Mouse (Mus musculus): ENCODE measurements around the gene A130010J15Rik. TPM values are rescaled to one million over a fixed set of nuclear protein-coding genes. Genes with fewer than 3 reads are reported as not detected.
A peak's percentile ranks its signal among the peaks of the same experiment; 100 is the strongest.

A130010J15Rik gene
- polyA plus RNA-seq, 1 experiment from 2014 or later = 13.7 TPM

DNA sequence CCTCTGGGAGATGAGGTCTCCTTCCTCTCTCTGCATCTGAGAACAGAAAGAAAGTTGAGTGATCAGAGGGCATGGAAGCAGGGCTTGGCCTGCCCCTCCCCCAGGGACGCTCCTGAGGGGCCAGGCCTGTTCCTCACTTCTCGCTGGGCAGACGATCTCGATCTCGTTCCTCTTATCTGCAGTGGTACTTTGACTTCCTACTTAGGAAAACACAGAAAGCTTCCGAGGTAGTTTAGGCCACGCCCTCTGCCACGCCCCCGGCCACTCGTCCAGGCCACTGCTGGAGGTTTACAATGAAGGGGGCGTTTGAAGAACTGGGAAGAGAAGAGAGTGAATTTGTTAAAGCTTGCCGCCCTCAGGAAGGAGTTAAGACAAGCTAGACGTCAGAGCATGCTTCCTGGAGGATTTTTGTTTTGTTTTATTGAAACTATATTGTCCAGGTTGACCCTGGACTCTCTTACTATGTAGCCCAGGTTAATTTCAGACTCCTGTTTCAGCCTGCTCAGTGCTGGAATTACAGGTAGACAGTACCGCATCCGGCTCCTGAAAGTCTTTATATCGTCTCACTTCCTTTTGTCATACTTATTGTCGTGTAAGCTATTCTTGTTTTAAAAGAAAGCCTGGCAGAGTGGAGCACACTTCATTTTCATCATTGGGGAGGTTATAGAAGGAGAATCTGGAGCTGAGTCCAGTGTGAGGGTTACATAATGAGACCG lies 7.4 kb upstream of the A130010J15Rik start:
- Histone ChIP-seq H3K36me3 (ENCODE audit: control insufficient read depth, insufficient read depth, low read length) (no peaks in the 10 kb centered on the region; the same call in none of the 2 replicates), H3K27me3 (replicated peaks; ENCODE audit: control insufficient read depth, insufficient read depth, low read length) (no peaks in the 10 kb centered on the region), H3K4me1 (ENCODE audit: control insufficient read depth, insufficient read depth, low read length) (peaks cover 25% of the 10 kb centered on the region), H3K4me2 (ENCODE audit: low read depth, low read length) (peak overlapping the region; percentile 45), H3K9ac (ENCODE audit: low read depth, low read length) (peak overlapping the region; percentile 38; the same call in 1 of the 2 replicates), H3K9me3 (ENCODE audit: control insufficient read depth, low read length) (no peaks in the 10 kb centered on the region), H3K27ac (ENCODE audit: low read length) (peak overlapping the region; percentile 53), H3K4me3 (ENCODE audit: low read length) (peak overlapping the region; percentile 7)
- peak; percentile 88 for ATAC-seq
- whole genome bisulfite sequencing = 15% methylated on average over 18 of the region's 18 CpGs

DNA sequence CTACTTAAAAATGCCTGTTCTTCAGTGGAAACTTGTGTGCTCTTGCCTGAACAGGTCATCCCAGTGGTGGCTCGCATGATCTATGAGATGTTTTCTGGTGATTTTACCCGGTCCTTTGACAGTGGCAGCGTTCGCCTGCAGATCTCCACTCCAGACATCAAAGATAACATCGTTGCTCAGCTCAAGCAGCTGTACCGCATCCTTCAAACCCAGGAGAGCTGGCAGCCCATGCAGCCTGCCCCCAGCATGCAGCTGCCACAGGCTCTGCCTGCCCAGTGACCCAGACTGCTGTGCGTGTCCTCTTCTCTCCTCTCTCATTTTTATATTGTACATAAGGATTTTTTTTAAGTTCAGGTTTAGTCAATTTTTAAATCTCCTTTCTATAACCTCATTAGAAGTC lies 1.4 kb downstream of the A130010J15Rik start:
- no peaks in the 10 kb centered on the region for H3K9me3 ChIP-seq (ENCODE audit: control insufficient read depth, low read length)
- no peak overlapping the region for H3K9ac ChIP-seq (ENCODE audit: low read depth, low read length)
- H3K4me1 ChIP-seq (ENCODE audit: control insufficient read depth, insufficient read depth, low read length) = peaks cover 16% of the 10 kb centered on the region
- H3K4me2 ChIP-seq (ENCODE audit: low read depth, low read length) = no peak overlapping the region
- WGBS = 86% methylated on average over 7 of the region's 7 CpGs
- no peak overlapping the region for H3K4me3 ChIP-seq (ENCODE audit: low read length)
- peaks cover 2% of the 10 kb centered on the region; the same call in 1 of the 2 replicates for H3K36me3 ChIP-seq (ENCODE audit: control insufficient read depth, insufficient read depth, low read length)
- H3K27me3 ChIP-seq (replicated peaks; ENCODE audit: control insufficient read depth, insufficient read depth, low read length) = no peaks in the 10 kb centered on the region
- ATAC-seq = no peak
- no peak overlapping the region; the same call in 1 of the 2 replicates for H3K27ac ChIP-seq (ENCODE audit: low read length)

DNA sequence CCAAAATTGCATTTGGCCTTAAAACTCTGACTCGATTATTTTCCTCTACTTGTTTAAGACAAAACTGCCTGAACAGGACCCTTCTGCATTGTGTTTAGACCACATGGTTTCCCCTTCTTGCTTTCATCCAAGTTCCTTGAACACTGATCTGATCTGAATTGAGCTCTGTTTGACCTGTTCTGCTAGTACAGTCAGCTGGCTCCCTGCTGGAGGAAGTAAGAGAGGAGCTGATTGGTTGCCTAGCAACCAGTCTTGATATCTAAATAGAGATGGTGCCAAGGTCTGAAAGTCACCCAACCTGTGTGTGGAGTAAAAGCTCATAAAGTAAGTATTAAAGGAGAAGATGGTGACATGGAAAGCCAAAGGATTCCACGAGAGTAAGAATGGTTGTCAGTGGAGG lies 2.0 kb downstream of the A130010J15Rik start:
- WGBS = 42% methylated on average over 2 of the region's 2 CpGs

DNA sequence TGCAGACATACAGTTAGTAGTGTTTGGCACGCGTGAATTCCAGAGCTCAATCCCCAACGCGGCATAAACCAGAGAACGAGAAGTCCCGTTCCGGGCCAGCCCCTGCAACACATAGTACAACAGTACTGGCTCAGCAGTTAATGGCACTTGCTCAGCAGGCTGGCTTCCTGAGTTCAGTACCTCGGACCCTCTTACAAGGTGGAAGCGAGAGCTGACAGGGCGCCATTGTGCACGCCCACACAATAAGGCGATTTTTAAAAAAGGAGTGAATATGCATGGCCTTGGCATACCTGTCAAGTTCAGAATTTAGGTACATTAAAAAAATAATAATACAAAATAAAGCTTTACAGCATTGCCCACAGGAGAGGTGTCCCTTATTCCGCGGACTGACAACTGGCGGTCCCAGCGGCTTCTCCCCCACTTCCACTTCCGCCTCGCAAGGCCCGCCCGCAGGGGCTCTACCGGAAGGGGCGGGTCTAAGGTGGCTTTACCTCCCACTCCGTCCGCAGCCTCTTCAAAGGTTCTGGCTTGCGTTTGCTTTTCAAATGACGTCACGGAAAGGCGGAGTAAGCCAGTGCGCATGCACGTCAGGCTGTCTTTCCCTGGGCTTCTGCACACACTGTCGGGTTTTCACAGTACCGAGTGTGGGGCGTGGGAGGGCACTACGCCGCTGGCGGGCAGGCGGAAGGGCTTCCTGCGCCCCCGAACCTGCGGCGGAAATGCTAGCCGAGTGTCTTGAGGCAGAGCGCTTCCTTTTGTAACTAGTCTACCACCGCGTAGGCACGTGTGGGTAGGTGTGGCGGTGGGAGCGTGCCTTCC lies 5.4 kb downstream of the A130010J15Rik start:
- Histone ChIP-seq H3K4me3 (ENCODE audit: low read length) (peak overlapping the region; percentile 74), H3K9ac (ENCODE audit: low read depth, low read length) (peak overlapping the region; percentile 85), H3K4me2 (ENCODE audit: low read depth, low read length) (peak overlapping the region; percentile 79), H3K9me3 (ENCODE audit: control insufficient read depth, low read length) (no peaks in the 10 kb centered on the region), H3K4me1 (ENCODE audit: control insufficient read depth, insufficient read depth, low read length) (peaks cover 27% of the 10 kb centered on the region), H3K36me3 (ENCODE audit: control insufficient read depth, insufficient read depth, low read length) (no peaks in the 10 kb centered on the region), H3K27me3 (replicated peaks; ENCODE audit: control insufficient read depth, insufficient read depth, low read length) (no peaks in the 10 kb centered on the region), H3K27ac (ENCODE audit: low read length) (peak overlapping the region; percentile 82)
- ATAC-seq = peak; percentile 97
- under 1% methylated on average over 48 of the region's 48 CpGs for WGBS

More for the DNA sequence above, 2.0 kb downstream of the A130010J15Rik start:
- Histone ChIP-seq H3K4me2 (ENCODE audit: low read depth, low read length) (no peak overlapping the region), H3K4me1 (ENCODE audit: control insufficient read depth, insufficient read depth, low read length) (peaks cover 22% of the 10 kb centered on the region), H3K9ac (ENCODE audit: low read depth, low read length) (no peak overlapping the region), H3K36me3 (ENCODE audit: control insufficient read depth, insufficient read depth, low read length) (peaks cover 2% of the 10 kb centered on the region; the same call in 1 of the 2 replicates), H3K9me3 (ENCODE audit: control insufficient read depth, low read length) (no peaks in the 10 kb centered on the region), H3K27ac (ENCODE audit: low read length) (no peak overlapping the region), H3K27me3 (replicated peaks; ENCODE audit: control insufficient read depth, insufficient read depth, low read length) (no peaks in the 10 kb centered on the region), H3K4me3 (ENCODE audit: low read length) (no peak overlapping the region)
- ATAC-seq = peak; percentile 45

DNA sequence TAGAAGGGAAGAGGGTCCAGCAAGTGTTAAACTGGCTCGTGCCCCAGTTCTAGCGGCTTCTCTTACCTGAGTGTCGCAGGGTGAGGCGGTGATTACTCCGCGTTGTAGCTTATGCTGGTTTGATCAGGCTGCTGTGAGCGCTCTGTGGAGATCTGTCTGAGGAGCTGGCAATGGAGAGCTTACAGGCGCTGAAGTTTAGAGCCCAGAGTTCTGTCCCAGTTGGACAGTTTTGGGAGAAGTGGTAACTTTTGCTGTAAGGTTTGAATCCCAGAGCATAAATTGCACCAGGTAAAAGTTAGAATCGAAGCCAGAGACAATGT lies 5.9 kb downstream of the A130010J15Rik start:
- Histone ChIP-seq H3K4me3 (ENCODE audit: low read length) (peak overlapping the region; percentile 74), H3K4me2 (ENCODE audit: low read depth, low read length) (peak overlapping the region; percentile 79), H3K36me3 (ENCODE audit: control insufficient read depth, insufficient read depth, low read length) (no peaks in the 10 kb centered on the region), H3K27ac (ENCODE audit: low read length) (peak overlapping the region; percentile 82), H3K4me1 (ENCODE audit: control insufficient read depth, insufficient read depth, low read length) (peaks cover 28% of the 10 kb centered on the region), H3K9me3 (ENCODE audit: control insufficient read depth, low read length) (no peaks in the 10 kb centered on the region), H3K27me3 (replicated peaks; ENCODE audit: control insufficient read depth, insufficient read depth, low read length) (no peaks in the 10 kb centered on the region), H3K9ac (ENCODE audit: low read depth, low read length) (peak overlapping the region; percentile 77)
- ATAC-seq = no peak
- WGBS = 16% methylated on average over 9 of the region's 9 CpGs

DNA sequence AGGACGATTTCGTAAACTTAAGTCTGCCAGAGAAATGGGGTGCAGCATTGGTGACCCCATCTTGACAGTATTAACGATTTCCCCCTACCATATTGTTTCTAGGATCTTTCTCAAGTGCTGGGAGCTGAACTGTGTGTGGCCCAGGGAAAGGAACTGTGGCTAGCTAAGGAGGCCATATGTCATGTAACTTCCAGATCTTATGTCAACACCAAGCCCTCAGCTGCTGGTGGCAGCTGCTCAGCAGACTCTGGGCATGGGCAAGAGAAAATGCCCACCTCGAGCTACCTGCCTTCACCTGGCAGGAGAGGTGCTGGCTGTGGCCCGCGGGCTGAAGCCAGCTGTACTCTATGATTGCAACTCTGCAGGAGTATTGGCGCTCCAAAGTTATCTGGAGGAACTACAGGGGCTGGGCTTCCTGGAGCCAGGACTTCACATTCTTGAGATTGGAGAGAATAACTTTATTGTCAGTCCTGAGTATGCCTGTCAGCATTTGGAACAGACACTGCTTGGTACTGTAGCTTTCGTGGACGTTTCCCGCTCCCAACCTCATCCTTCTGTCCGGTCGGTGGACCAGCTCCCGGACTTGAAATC lies 6.4 kb downstream of the A130010J15Rik start:
- peak overlapping the region; percentile 82 for H3K27ac ChIP-seq (ENCODE audit: low read length)
- no peaks in the 10 kb centered on the region for H3K9me3 ChIP-seq (ENCODE audit: control insufficient read depth, low read length)
- peak overlapping the region; percentile 74 for H3K4me3 ChIP-seq (ENCODE audit: low read length)
- peak overlapping the region; percentile 77 for H3K9ac ChIP-seq (ENCODE audit: low read depth, low read length)
- H3K27me3 ChIP-seq (replicated peaks; ENCODE audit: control insufficient read depth, insufficient read depth, low read length) = no peaks in the 10 kb centered on the region
- WGBS = 72% methylated on average over 13 of the region's 13 CpGs
- no peaks in the 10 kb centered on the region for H3K36me3 ChIP-seq (ENCODE audit: control insufficient read depth, insufficient read depth, low read length)
- H3K4me2 ChIP-seq (ENCODE audit: low read depth, low read length) = peak overlapping the region; percentile 79
- peaks cover 30% of the 10 kb centered on the region for H3K4me1 ChIP-seq (ENCODE audit: control insufficient read depth, insufficient read depth, low read length)
- no peak for ATAC-seq

DNA sequence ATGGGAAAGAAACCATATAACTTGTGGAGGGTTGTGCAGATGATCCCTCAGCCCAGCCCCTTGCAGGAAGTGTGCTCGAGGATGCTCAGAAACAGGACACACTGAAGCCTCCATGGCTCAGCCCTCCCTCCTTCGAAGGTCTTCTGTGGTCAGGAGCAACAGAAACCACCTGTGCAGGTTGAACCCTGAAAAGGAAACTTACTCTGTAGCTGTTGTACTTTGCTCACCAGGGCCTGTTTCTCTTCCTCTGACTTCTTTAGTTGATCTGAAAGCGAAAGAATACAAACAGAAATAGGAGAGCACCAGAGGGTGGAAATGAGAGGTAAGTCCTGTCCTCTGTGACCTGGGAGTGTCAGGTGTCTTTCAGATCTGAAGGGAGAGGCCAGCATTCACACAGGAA lies 13.3 kb downstream of the A130010J15Rik start:
- Histone ChIP-seq H3K4me3 (ENCODE audit: low read length) (no peak overlapping the region), H3K4me2 (ENCODE audit: low read depth, low read length) (no peak overlapping the region), H3K27me3 (replicated peaks; ENCODE audit: control insufficient read depth, insufficient read depth, low read length) (no peaks in the 10 kb centered on the region), H3K36me3 (ENCODE audit: control insufficient read depth, insufficient read depth, low read length) (no peaks in the 10 kb centered on the region), H3K27ac (ENCODE audit: low read length) (peak overlapping the region; percentile 59), H3K4me1 (ENCODE audit: control insufficient read depth, insufficient read depth, low read length) (peaks cover 8% of the 10 kb centered on the region; the same call in 1 of the 2 replicates), H3K9ac (ENCODE audit: low read depth, low read length) (no peak overlapping the region), H3K9me3 (ENCODE audit: control insufficient read depth, low read length) (no peaks in the 10 kb centered on the region)
- WGBS = 57% methylated on average over 3 of the region's 3 CpGs
- ATAC-seq = peak; percentile 77

DNA sequence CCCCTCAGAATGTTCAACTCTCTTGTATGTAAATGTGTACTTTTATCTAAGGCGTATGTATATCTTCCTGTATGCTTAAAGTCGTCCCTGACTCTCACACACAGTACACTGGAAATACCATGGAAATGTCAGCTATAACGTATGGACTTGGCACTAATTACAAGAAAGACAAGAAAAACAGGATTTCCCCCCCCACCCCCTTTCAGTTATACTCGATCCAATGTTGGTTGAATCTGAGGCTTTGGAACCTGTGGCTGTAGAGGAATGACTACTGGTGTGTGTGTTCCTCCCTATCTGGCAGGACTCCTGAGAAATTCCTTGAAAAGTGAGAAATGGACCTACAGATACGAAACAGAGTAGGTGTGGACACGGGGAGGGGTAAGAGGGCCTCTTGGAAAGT lies 20.4 kb downstream of the A130010J15Rik start:
- ATAC-seq = 0 out of 2 replicates have a peak, but pooled peaks have one; percentile 12

DNA sequence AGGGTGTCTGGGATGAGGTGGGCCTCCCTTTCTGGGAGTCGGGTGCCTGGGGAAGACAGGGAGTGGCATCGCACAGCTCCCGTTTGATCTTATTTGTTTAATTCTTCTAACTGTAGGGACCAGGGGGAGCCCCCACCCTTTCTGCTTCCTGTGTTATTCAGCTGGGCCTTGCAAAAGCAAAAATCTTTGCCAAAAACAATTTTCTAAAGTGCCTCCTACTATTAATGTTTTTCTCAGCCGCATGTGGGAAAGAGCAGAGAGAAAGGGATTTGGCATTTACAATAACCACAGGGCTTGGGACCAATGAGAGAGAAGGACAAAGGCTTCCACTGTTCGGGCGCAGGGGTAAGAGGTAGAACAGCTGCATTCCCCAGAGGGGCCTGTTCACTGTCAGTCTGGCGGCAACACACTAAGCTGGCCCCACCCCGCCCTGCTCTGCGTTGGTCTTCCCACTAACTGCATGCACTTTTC lies 21.3 kb downstream of the A130010J15Rik start:
- 14% methylated on average over 9 of the region's 9 CpGs for WGBS
- Histone ChIP-seq H3K4me2 (ENCODE audit: low read depth, low read length) (peak overlapping the region; percentile 11; the same call in 1 of the 2 replicates), H3K27me3 (replicated peaks; ENCODE audit: control insufficient read depth, insufficient read depth, low read length) (no peaks in the 10 kb centered on the region), H3K9ac (ENCODE audit: low read depth, low read length) (peak overlapping the region; percentile 35; the same call in 1 of the 2 replicates), H3K4me3 (ENCODE audit: low read length) (no peak overlapping the region), H3K4me1 (ENCODE audit: control insufficient read depth, insufficient read depth, low read length) (peaks cover 25% of the 10 kb centered on the region), H3K9me3 (ENCODE audit: control insufficient read depth, low read length) (no peaks in the 10 kb centered on the region), H3K27ac (ENCODE audit: low read length) (peak overlapping the region; percentile 85), H3K36me3 (ENCODE audit: control insufficient read depth, insufficient read depth, low read length) (no peaks in the 10 kb centered on the region)
- peak; percentile 96 for ATAC-seq

More for the DNA sequence above, 20.4 kb downstream of the A130010J15Rik start:
- Histone ChIP-seq H3K9me3 (ENCODE audit: control insufficient read depth, low read length) (no peaks in the 10 kb centered on the region), H3K27me3 (replicated peaks; ENCODE audit: control insufficient read depth, insufficient read depth, low read length) (no peaks in the 10 kb centered on the region), H3K36me3 (ENCODE audit: control insufficient read depth, insufficient read depth, low read length) (no peaks in the 10 kb centered on the region), H3K9ac (ENCODE audit: low read depth, low read length) (no peak overlapping the region), H3K4me1 (ENCODE audit: control insufficient read depth, insufficient read depth, low read length) (peaks cover 25% of the 10 kb centered on the region), H3K4me3 (ENCODE audit: low read length) (no peak overlapping the region), H3K27ac (ENCODE audit: low read length) (peak overlapping the region; percentile 85), H3K4me2 (ENCODE audit: low read depth, low read length) (no peak overlapping the region)
- 52% methylated on average over 6 of the region's 6 CpGs for WGBS
